Mouse (Mus musculus): ENCODE results near the gene Kdelr3.

Gene Kdelr3

DNA sequence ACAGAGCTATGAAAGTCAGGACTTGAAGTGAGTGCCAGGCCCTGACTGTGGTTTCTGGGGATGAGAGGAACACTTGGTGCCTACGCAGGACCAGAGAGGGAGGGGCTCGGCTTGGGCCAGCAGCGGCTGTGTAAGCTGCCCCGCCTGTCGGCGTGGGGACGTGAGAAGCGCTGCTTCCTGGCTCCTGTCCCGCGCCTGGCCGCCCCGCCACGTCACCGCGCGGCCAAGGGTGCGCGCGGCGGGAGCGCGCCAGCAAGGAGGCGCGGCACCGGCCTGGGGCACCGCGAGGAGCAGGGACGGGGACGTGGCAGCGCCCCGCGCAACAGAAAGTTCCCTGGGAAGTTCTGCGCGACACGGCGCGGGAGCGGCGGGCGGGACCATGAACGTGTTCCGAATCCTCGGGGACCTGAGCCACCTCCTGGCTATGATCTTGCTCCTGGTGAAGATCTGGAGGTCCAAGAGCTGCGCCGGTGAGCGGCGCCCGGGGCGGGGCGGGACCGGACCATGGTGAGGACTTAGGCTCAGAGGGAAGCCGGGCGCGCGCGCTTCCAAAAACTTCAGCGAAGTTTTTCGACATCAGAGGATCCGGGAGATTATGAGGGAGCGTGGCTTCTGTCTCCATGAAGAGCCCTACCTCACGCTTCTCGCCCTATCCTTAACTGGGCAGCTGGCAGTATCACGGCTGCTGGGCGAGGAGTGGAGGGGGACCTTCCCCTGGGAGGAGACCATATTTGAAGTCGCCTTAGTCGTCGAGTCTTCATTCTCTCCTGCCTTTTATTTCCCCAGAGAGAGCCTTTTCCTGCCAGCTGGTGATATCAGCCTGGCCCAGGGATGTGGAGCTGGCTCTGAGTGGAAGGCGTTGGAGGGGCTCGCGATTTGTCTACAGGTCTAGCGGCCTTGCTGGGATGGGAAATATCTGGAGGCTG is at the start of gene Kdelr3:
TSS of gene Kdelr3 (plus strand) at position 241 of the 926 bp plus-strand sequence.
- peak; percentile 54 for DNase-seq

DNA sequence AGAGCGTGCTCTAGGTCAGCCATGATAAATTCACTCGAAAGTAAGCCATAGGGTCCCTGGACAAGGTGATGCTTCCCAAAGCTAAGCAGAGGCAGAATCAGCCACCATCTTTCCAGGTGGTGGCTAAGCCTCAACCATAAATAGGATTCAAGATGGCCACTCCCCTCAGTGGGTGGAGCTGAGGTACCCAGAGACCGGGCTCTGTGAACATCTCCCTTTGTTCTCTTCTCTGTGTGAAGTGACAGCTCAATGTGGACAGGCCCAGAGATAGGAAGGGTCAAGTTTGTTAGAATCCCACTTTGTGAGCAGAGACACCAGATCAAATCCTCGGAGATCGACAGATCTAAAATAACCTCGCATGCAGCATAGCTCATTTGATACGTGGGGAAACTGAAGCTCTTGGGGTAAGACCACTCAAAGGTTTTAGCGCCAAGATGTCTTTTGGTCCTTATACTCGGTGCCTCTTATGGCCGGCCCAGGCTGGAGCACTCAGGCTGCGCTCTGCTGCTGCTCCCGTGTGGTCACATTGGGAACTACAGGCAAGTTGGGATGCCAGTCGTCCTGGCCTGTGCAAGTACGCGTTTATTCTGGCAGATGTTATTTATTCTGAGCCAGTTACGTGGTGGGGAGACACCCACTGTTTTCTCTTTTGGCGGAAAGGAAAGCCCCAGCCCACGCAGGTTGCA is 49.5 kb upstream of the Kdelr3 start:
- DNase-seq, result peak; percentile 91

DNA sequence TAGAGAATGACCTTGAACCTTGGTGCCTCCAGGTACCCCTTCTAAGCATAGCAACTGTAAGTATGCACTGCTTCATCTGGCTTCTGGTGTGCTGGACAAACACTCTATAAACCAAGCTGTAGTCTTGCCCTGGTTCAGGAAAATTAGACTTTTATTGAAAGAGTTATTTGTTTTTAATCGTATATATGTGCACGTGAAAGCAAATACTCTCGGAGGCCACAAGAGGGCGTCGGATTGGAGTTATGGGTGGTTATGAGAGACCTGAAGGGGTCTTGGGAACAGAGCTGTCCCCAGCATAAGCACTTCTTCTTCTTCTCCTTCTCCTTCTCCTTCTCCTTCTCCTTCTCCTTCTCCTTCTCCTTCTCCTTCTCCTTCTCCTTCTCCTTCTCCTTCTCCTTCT is 46.6 kb upstream of the Kdelr3 start:
- no peak for DNase-seq

DNA sequence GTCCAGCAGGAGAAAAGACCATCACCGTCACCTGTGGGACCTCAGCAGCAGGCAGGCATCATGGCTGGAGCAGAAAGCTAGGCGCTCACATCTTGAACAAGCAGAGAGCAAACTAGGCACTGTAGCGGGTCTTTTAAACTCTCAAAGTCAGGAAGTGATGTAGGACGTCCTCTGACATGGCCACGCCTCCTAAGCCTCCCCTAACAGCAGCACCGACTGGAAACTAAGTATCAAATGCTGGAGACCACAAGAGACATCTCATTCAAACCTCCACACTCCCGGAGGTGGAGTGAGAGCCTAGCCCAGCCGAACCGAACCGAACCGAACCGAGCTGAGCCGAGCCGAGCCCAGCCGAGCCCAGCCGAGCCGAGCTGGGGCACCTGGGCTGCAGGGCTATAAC is 45.6 kb upstream of the Kdelr3 start:
- DNase-seq, result no peak

DNA sequence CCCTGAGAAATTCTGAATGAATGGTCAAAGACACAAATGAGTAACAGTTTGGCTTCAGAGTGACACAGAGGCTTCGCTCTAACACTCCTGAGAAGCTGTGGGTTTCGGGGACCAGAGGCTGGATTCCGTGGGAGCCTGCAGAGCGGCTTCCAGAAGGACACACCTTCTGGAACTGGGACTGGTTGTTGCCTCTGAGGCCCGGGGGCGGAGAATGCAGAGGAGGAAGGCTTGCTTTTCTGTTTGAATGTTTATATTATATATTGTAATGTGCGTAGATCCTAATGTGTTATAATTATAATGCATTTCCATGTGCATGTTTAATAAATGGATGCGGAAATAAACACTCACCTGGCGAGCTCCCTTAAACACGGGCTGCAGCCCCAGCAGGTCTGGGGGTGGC is 45.1 kb upstream of the Kdelr3 start:
- DNase-seq, result no peak

GRCm38 (mm10) chr15:79473042-79473441 is 43.2 kb upstream of the Kdelr3 start:
- DNase-seq, result no peak

DNA sequence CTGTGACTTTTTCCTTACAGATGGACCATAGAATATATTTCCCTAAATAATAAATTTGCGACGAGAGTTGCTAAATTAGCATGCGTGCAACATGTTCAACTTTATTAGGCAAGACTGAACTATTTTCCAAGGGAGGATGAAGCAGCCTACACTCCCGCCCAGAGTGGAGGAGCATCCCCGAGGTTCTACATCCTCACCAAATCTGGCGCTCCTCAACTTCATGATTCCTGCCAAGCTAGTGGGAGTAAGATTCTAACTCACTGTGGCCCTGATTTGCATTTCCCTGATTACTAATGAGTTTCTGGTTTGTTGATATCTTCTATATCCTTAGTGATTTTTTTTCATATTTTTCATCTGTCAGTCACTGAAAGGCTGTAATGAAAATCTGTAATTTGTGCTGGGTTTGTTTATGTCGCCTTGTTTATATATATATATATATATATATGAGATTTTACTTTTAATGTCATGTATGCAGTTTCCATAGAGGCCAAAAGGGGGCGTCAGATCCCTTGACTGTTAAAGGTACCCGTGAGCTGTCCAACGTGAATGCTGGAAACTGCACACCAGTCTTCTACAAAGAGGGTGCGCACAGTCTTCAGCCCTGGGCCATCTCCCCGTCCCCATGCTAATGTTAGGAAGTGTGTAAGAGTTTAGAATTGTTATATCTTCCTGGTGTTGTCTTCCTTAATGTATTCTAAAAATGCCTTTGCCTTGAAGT is 42.4 kb upstream of the Kdelr3 start:
- DNase-seq, result no peak

DNA sequence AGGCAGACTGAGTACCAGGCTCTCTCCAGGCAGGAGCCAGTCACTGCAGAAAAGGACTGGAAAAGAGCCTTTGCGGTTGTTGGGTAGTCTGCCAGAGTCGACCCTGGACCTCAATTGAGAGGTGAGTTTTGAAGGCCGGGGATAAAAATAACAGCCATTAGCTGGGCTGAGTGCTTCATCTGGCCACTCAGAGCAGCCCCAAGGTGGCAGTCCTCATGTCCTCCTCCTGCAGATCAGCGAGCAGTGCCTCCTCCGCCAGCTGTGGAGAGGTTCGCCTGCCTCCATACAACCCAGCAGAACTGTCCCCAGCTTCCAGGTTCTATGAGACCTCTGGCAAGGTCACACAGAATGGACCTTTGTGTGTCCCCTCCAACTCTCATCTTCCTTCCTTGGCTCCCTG is 39.0 kb upstream of the Kdelr3 start:
- DNase-seq, result no peak

DNA sequence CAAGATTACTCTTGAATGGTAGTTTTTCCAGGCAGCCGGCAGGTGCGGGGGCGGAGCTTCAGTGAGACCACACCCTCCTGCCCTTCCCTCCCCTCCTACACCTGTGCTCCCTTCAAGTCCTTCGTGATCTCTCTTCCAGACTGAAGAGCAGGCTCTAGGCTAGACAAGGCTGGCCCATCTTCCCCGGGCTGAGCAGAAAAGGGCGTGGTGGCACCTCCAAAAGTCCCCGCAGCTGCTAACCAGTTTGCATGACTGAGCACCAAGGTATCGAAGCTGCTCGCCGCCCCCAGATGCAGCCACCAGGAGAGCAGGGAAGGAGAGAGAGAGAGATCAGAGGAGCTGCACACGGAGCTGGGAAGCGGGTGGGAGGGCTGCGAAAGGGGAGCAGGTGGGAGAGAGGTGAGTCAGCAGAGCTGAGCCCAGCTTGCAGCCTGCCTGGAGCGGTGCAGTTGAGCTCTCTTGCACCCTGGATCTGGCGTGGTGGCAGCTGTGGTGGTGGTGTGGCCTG is 35.0 kb upstream of the Kdelr3 start:
- DNase-seq, result peak; percentile 44

DNA sequence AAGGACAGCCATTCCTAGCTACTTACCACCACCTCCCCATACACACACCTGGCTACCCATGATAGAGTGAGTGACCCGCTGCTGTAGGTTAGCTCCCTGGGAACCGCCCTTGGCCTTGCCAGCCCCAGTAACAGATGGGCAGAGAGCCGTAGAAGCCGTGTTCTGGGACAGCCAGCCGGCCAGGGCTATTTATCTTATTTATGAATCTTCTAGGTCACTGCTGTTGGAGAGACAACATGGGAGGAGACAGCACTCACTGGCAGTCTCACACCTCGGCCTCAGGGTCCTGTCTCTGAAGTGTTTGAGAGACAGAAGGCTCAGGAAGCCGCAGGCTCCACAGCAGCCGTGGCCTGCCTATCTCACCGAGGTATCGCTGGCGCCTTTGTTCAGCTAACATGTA is 26.7 kb upstream of the Kdelr3 start:
- no peak for DNase-seq

- peak; percentile 67 for DNase-seq
Measured at GRCm38 (mm10) chr15:79493527-79493926, 22.7 kb upstream of the Kdelr3 start.

DNA sequence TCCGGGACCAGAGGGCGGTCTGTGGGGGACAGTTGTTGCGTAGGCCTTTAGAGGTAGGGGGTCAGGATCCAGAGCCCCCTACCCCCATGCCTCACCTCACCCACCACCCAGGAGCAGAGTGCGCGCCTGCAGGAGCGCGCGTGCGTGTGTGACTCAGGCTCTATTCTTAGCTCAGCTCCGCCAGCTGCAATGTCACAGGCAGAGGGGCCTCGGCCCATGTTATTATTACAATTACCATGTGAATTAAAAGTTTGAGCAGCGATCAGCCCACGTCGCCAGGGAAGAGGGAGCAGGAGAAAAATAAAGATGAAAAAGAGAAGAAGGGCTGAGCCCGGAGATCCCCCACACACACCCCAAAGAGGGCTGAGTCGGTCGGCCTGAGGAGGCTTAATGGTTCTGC is 16.1 kb upstream of the Kdelr3 start:
- no peak for DNase-seq

GRCm38 (mm10) chr15:79502891-79503341 is 13.3 kb upstream of the Kdelr3 start:
- DNase-seq, result peak; percentile 52

GRCm38 (mm10) chr15:79503438-79503837 is 12.8 kb upstream of the Kdelr3 start:
- DNase-seq, result no peak

GRCm38 (mm10) chr15:79504707-79505452 is 11.3 kb upstream of the Kdelr3 start, which contains the start of gene Kcnj4:
Gene Kcnj4 (minus strand): TSS chr15:79505241.
- DNase-seq, result no peak

DNA sequence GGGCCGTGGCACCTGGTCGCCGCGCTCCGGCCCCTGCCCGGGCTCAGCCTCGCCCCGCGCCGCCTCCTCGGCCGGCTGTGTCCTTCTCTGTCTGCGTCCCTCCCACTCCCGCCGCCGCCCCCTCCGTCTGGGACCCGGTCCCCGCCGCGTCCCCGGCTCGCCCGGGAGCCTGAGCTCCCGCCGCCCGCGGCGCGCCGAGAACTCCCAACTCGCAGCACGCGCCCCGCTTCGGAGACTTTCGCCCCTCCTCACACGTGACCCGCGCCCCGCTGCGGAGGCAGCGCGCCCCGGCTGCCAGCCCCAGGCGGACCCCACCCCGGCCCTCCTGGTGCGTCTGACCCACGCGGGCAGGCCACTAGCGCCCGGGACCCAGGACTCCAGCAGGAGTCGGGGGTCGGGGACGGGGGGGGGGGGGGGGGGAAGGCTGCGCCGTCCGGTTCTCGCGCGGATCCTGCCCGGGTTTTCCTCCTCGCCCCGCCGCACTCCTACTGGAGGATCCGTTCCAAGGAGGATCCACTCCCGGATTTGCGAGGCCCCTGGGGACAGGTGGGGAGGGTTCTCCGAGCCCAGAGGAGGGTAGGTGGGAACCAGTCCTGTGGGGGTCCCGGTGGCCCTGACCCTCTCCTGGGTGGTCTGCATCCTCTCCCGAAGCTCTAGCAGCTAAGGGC is 10.5 kb upstream of the Kdelr3 start:
- peak; percentile 90 for DNase-seq

DNA sequence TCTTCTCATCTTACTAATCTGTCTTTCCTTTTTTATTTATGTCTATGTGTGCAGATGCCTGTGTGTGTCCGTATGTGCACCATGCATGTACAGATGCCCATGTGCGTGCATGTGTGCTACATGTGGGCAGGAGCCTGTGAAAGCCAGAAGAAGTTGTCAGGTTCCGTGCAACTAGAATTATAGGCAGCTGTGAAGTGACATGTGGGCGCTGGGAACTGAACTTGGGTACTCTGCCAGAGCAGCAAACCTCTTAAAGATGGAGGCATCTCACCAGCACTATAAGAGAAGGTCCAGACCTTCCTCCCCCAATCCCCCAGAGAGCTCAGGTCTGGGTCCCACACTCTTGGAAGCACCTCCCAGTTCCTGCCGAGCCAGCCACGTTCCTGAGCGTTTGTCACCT is 9.8 kb upstream of the Kdelr3 start:
- no peak for DNase-seq

DNA sequence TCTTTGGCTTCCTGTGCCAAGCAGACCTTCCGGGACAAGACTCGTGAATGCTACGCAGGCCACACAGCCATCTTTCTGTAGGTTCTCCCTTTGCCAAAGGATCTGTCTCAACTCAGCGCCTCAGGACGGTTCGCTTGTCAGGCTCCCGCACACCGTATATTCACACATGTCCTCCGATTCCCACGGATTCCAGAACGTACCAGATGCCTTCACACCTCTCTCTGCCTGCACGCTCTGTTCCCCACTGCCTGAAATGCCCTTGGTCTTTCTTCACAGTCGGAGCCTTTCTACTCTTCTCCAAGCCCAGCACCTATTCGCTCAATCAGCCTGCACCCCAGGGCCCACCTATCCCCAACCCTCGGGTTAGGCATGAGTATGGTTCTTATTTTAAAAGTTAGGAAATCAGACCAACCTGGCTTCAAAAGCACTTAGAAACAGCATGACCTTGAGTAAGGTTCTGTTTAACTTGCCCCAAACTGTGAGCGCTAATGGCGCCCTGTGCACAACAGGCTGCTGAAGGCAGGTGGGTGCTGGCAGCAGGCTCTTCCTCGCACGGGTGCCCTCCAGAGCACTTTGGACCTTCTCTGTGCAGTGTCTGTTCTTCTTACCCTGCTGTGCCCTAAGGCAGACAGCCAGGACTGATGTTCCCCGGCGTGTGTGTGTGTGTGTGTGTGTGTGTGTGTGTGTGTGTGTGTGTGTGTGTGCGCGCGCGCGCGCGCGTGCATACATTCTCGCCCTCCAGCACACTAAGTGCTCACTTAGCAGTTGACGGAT is 9.0 kb upstream of the Kdelr3 start:
- DNase-seq, result no peak

DNA sequence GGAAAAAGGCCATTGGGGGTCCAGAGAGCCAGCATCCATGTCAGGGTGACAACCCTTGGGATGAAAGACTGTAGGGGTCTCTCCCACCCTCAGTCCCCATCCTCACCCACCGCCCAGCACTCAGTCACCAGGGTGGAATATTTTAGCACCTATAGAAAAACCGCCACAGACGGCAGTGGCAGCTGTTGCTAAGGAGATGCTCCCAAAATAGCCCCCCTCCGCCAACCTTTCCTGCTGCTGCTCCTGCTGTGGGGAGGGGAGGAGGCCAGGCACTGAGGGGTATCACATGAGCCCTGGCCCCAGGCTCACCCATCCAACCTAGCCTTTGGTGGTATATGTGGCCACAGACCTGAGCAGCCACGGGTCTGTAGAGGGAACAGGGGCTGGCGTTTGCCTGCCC is 6.2 kb upstream of the Kdelr3 start:
- DNase-seq, result peak; percentile 66

DNA sequence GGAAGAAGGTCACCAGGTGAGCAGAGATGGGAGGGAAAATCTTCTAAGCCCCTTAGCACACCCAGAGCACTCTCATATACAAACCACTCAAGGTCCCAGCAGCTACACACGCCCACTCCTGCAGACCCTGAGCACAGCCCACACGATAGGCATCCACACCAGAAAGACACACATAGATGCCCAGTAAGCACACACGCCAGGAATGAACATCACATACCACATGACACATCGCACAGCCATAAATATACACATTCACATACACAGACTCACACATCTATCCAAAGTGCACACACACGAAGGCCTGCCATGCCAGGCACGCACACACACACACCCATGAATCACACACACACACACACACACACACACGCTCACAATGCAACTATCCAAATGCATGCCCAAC is 5.8 kb upstream of the Kdelr3 start:
- DNase-seq, result no peak

Measured in right cerebral cortex, postnatal 14 days (tissue).